Mouse (Mus musculus) bone marrow, adult 2 months (tissue): ENCODE results near the gene Dapl1. TPM values are rescaled to one million over a fixed set of nuclear protein-coding genes. Genes with fewer than 3 reads are reported as not detected.

Source experiments
- H3K27ac ChIP-seq: fragments of 200-500 bp; 2 replicates; pipeline ENCODE4 v1.5.1; 2012; ENCODE audit warnings: low read depth, mild to moderate bottlenecking, control low read depth, inconsistent platforms, low read length; ENCODE audit not compliant: control insufficient read depth, poor library complexity, insufficient read depth
- H3K4me1 ChIP-seq: fragments of 200-500 bp; 2 replicates; pipeline ENCODE4 v1.6.1; 2011; ENCODE audit warnings: low read length; ENCODE audit not compliant: control insufficient read depth, insufficient read depth
- H3K4me3 ChIP-seq: fragments of 200-500 bp; replicated peaks from 2 replicates; pipeline ENCODE3; 2011; ENCODE audit warnings: mild to moderate bottlenecking, low read depth, low read length, control low read depth; ENCODE audit not compliant: control insufficient read depth
- CTCF ChIP-seq: fragments of 200-500 bp; IDR thresholded peaks from 2 replicates; pipeline ENCODE4 v1.5.1; 2011; ENCODE audit warnings: low read length, control low read depth; ENCODE audit not compliant: control insufficient read depth, insufficient read depth
- POLR2A ChIP-seq: fragments of 200-500 bp; IDR thresholded peaks from 2 replicates; pipeline ENCODE4 v1.6.1; 2011; ENCODE audit warnings: low read depth, mild to moderate bottlenecking, control low read depth, low read length, borderline replicate concordance; ENCODE audit not compliant: control insufficient read depth
- WGBS: fragments of 180-500 bp; shearing (Covaris S2); methylation state at CpG from one replicate; pipeline ENCODE4 v1.1.7; 2018; 5-methylcytosine and 5-hydroxymethylcytosine counted together
- polyA plus RNA-seq: library from polyadenylated mRNA; stranded (reverse); fragments of >200 nt; gene quantifications from 2 replicates; pipeline ENCODE4 v1.2.4, GENCODE M21; 2011; ENCODE audit warnings: low replicate concordance; ENCODE audit not compliant: missing spikeins, insufficient read depth, insufficient read length

Gene Dapl1
- polyA plus RNA-seq, 1 experiment, result 3.1 TPM

- H3K4me1 ChIP-seq, result no peaks in the 10 kb centered on the region; the same call in 1 of the 2 replicates
- 77% methylated on average over 4 of the region's 4 CpGs for WGBS
- H3K27ac ChIP-seq, result no peak overlapping the region
- H3K4me3 ChIP-seq, result no peak overlapping the region
- TF ChIP-seq CTCF (no peak), POLR2A (no peak)
These were observed 17.4 kb upstream of the Dapl1 start for GRCm38 (mm10) chr2:59467085-59467484.

- WGBS, result 82% methylated on average over 6 of the region's 6 CpGs
- Histone ChIP-seq H3K4me3 (no peak overlapping the region), H3K27ac (no peak overlapping the region), H3K4me1 (no peaks in the 10 kb centered on the region; the same call in 1 of the 2 replicates)
- no peak for TF ChIP-seq CTCF
- no peak for TF ChIP-seq POLR2A
These were observed 16.5 kb upstream of the Dapl1 start for GRCm38 (mm10) chr2:59467976-59468375.

GRCm38 (mm10) chr2:59469590-59470245 lies 14.7 kb upstream of the Dapl1 start:
- TF ChIP-seq CTCF, result no peak
- no peak for TF ChIP-seq POLR2A
- Histone ChIP-seq H3K27ac (no peak overlapping the region), H3K4me3 (no peak overlapping the region), H3K4me1 (no peaks in the 10 kb centered on the region; the same call in 1 of the 2 replicates)
- WGBS, result 73% methylated on average over 8 of the region's 8 CpGs

DNA sequence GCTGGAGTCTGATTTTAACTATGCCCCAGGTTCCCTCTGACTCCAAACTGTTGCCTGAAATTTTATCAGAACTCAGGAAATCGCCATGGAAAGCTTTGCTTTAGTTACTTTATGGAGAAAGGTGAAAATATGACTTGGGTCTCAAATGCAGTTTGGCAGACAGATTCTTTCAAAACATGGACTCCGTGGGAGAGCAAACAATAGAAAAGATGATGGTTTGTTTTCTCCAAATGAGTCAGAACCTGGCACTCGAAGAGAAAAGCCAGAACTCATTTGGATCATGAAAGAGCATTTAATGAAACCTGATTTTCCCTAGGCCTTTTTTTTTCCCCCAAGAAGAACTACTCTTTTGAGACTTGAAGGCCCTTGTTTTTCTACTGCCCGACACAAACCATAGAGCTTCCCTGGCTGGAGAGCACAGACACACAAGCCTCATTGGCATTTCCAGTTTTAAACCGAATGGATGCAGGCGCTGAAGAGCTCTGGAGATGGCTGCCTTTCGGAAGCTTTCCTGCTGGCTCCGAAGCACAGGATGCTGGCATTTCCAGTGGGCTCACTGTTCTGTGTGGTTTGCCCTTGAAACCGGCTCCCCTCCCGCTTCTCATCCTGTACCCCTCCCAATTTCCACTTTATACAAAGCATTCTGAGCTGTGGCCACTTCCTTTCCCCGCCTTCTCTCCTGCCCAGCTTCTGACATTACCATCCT lies 14.0 kb upstream of the Dapl1 start:
- TF ChIP-seq CTCF (no peak), POLR2A (no peak)
- no peaks in the 10 kb centered on the region; the same call in 1 of the 2 replicates for H3K4me1 ChIP-seq
- H3K4me3 ChIP-seq, result no peak overlapping the region
- no peak overlapping the region for H3K27ac ChIP-seq
- 51% methylated on average over 11 of the region's 11 CpGs for WGBS

DNA sequence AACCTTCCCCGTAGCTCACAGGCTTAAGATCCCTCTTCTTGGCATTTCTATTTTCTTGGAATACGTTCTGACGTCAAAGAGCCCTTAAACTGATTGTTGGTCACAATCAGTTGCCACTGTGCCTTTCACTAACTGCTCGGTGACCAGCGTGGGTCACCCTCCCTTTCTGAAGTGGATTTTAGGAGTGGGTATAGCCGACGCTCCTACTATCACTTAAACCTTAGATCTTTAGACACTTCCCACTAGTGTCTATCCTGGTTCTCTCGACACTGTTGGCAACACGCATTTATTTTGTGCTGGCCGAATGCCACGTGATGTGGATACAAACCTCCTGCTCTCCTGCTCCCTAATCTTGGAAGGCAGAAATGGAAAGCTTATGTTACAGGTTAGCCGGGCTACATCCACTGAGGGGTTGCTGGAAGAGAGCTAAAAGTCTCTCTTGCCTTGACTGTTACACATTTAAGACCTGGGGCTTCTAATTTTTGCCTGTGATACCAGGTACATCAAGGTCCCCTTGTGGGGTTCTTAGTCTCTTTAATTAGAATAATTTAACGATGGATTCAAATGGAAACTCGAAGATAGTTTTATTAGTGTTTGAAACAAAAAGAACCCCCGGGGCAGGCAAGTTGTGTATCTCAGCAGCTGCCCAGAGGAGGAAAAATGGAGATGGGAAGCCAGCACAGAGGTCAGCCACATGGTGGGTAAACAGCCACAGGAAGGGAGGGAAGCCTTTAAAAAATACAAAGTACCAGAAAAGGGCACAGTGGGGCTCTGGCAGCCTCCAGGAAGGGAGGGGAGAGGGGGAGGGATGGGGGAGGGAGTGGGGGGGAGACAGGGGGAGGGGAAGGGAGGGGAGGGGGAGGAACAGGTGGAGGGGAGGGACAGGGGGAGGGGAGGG lies 13.2 kb upstream of the Dapl1 start:
- 53% methylated on average over 15 of the region's 15 CpGs for WGBS
- no peak overlapping the region for H3K27ac ChIP-seq
- no peaks in the 10 kb centered on the region; the same call in 1 of the 2 replicates for H3K4me1 ChIP-seq
- no peak overlapping the region for H3K4me3 ChIP-seq
- TF ChIP-seq CTCF (no peak), POLR2A (no peak)

DNA sequence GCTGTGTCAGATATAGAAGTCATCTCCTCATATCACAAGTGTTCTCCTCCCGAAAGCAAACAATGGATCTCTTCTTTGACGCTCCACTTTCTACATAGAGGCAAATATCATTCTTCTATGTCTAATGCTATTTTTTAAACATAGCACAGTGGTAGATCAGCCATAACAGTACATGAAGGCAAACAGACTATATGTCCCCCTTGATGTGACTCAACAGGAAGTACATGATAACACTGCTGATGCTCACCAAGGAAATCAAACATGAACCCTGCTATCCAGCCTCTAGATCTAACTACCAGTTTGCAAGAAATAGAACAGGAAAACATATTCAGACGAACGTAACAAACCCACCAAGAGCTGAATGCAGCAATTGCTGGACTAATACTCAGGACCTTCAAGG lies 10.1 kb upstream of the Dapl1 start:
- H3K27ac ChIP-seq, result no peak overlapping the region
- no peaks in the 10 kb centered on the region; the same call in 1 of the 2 replicates for H3K4me1 ChIP-seq
- TF ChIP-seq CTCF (no peak), POLR2A (no peak)
- 73% methylated on average over 4 of the region's 4 CpGs for WGBS
- no peak overlapping the region for H3K4me3 ChIP-seq

- H3K27ac ChIP-seq, result no peak overlapping the region
- no peak overlapping the region for H3K4me3 ChIP-seq
- TF ChIP-seq CTCF (no peak), POLR2A (no peak)
- H3K4me1 ChIP-seq, result no peaks in the 10 kb centered on the region
- WGBS, result 85% methylated on average over 2 of the region's 2 CpGs
These were observed 627 bp downstream of the Dapl1 start for GRCm38 (mm10) chr2:59485080-59485479.

GRCm38 (mm10) chr2:59485657-59486056 lies 1.2 kb downstream of the Dapl1 start:
- Histone ChIP-seq H3K27ac (no peak overlapping the region), H3K4me1 (no peaks in the 10 kb centered on the region), H3K4me3 (no peak overlapping the region)
- no peak for TF ChIP-seq POLR2A
- no peak for TF ChIP-seq CTCF
- WGBS, result 70% methylated on average over 4 of the region's 4 CpGs
